Mouse (Mus musculus) ES-Bruce4 (cell line): ENCODE measurements around the gene Kif26a. TPM values are rescaled to one million over a fixed set of nuclear protein-coding genes. Genes with fewer than 3 reads are reported as not detected.
A peak's percentile ranks its signal among the peaks of the same experiment; 100 is the strongest.

Experiments
- H3K27ac ChIP-seq: 2 replicates; pipeline ENCODE4 v1.5.1; 2012; ENCODE audit warnings: low read length, inconsistent platforms; ENCODE audit not compliant: insufficient read depth
- H3K27me3 ChIP-seq: 2 replicates; pipeline ENCODE4 v1.6.1; 2012; ENCODE audit warnings: mild to moderate bottlenecking, low read length, inconsistent platforms; ENCODE audit not compliant: control insufficient read depth, poor library complexity, insufficient read depth, severe bottlenecking
- H3K36me3 ChIP-seq: 2 replicates; pipeline ENCODE4 v1.6.1; 2012; ENCODE audit warnings: inconsistent platforms, mild to moderate bottlenecking, low read length, moderate library complexity; ENCODE audit not compliant: control insufficient read depth, poor library complexity, insufficient read depth, severe bottlenecking
- H3K4me1 ChIP-seq: one replicate; pipeline ENCODE4 v1.8.1; 2011; ENCODE audit warnings: low read length; ENCODE audit not compliant: control insufficient read depth, insufficient read depth
- H3K4me3 ChIP-seq: 2 replicates; pipeline ENCODE4 v1.5.1; 2011; ENCODE audit warnings: low read depth, mild to moderate bottlenecking, low read length
- H3K9ac ChIP-seq: 2 replicates; pipeline ENCODE4 v1.6.1; 2012; ENCODE audit warnings: low read depth, mild to moderate bottlenecking, inconsistent platforms; ENCODE audit not compliant: poor library complexity, severe bottlenecking
- H3K9me3 ChIP-seq: replicated peaks from 2 replicates; pipeline ENCODE4 v1.6.1; 2012; ENCODE audit warnings: mild to moderate bottlenecking, low read length, inconsistent platforms; ENCODE audit not compliant: control insufficient read depth, poor library complexity, insufficient read depth, severe bottlenecking
- CTCF ChIP-seq: IDR thresholded peaks from one replicate; pipeline ENCODE4 v1.8.1; 2011; ENCODE audit warnings: low read depth, low read length
- EP300 ChIP-seq: IDR thresholded peaks from 2 replicates; pipeline ENCODE4 v1.6.1; 2011; ENCODE audit warnings: low read depth, low read length; ENCODE audit not compliant: insufficient read depth
- POLR2A ChIP-seq: IDR thresholded peaks from one replicate; pipeline ENCODE4 v1.8.1; 2011; ENCODE audit warnings: low read length; ENCODE audit not compliant: insufficient read depth
- polyA plus RNA-seq: library from polyadenylated mRNA; stranded (reverse); fragments of >200 nt; gene quantifications from 2 replicates; pipeline ENCODE4 v1.2.4, GENCODE M21; 2011; ENCODE audit warnings: low read depth; ENCODE audit not compliant: missing spikeins, insufficient read depth, insufficient read length

Gene Kif26a
- polyA plus RNA-seq, 1 experiment = 3.6 TPM

DNA sequence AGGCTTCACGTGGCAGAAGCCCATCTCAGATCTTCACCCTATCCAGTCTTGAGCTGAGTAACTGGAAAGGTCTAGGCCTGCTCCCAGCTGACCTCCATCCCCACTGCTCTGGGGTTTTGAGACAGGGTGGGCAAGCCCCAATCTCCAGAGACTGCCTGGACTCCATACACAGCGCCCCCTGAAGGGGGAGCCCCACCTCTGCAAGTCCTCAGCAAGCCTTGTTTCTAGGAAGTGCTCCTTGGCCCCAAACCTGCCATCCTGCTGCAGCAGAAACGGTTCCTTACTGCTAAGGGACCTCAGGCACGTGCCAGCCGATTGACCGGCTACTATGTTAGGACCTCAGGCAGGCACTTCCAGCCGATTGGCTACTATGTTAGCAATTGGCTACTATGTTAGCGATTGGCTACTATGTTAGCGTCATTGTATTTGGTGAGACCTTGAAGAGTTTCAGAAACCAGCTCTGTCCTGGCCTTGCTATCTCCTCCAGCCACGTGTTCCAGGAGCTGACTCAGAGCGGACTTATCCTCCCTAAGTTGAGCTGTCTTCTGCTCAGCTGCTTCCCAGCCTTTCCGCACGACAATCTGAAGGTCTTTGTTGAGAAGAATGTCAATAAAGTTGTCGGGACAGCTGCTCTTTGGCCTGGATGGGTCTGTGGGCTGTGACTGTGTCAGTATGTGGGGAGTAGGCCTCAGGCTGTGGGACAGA, 18.9 kb upstream of the Kif26a start:
- Histone ChIP-seq H3K9ac (no peak overlapping the region), H3K36me3 (no peaks in the 10 kb centered on the region), H3K4me1 (peaks cover 6% of the 10 kb centered on the region), H3K27me3 (0 out of 2 replicates have a peak, but pooled peaks cover 3% of the 10 kb centered on the region), H3K9me3 (no peaks in the 10 kb centered on the region), H3K4me3 (no peak overlapping the region), H3K27ac (no peak overlapping the region)
- TF ChIP-seq CTCF (peak; percentile 51), POLR2A (no peak)

DNA sequence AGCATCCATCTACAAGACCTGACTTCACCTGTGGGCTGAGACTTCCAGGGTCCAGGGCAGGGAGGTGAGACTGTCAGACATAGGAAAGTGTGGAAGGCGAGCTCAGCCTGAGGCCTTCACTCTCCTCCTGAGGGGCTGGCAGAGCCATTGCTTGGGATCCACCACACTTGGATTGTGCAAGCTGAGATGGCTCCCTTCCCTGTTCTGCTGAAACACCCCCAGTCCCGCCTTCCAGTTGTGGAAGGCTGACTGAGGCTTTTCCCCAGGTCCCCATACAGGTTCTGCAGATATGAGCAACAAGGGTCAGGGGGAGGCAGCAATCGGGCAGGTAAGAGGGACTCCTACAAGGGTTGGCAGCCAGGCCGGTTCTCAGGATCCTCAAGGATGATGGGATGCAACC, 17.5 kb upstream of the Kif26a start:
- Histone ChIP-seq H3K27ac (no peak overlapping the region), H3K4me1 (peaks cover 6% of the 10 kb centered on the region), H3K9ac (no peak overlapping the region), H3K9me3 (no peaks in the 10 kb centered on the region), H3K36me3 (no peaks in the 10 kb centered on the region), H3K27me3 (0 out of 2 replicates have a peak, but pooled peaks cover 3% of the 10 kb centered on the region), H3K4me3 (no peak overlapping the region)
- TF ChIP-seq POLR2A (no peak), CTCF (no peak), EP300 (no peak)

- H3K4me1 ChIP-seq = peaks cover 6% of the 10 kb centered on the region
- 0 out of 2 replicates have a peak, but pooled peaks cover 3% of the 10 kb centered on the region for H3K27me3 ChIP-seq
- no peaks in the 10 kb centered on the region for H3K9me3 ChIP-seq
- no peak overlapping the region for H3K27ac ChIP-seq
- H3K9ac ChIP-seq = no peak overlapping the region
- H3K4me3 ChIP-seq = no peak overlapping the region
- no peak for TF ChIP-seq EP300
- TF ChIP-seq CTCF = no peak
- TF ChIP-seq POLR2A = no peak
- H3K36me3 ChIP-seq = no peaks in the 10 kb centered on the region
These were observed 16.6 kb upstream of the Kif26a start for GRCm38 (mm10) chr12:112129300-112129856.

- Histone ChIP-seq H3K9ac (peak overlapping the region; percentile 73), H3K4me1 (peaks cover 6% of the 10 kb centered on the region), H3K27me3 (0 out of 2 replicates have a peak, but pooled peaks cover 3% of the 10 kb centered on the region), H3K4me3 (peak overlapping the region; percentile 59), H3K9me3 (no peaks in the 10 kb centered on the region), H3K36me3 (no peaks in the 10 kb centered on the region), H3K27ac (no peak overlapping the region)
- TF ChIP-seq EP300 (no peak), POLR2A (no peak), CTCF (no peak)
These were observed 15.7 kb upstream of the Kif26a start for GRCm38 (mm10) chr12:112130161-112130860.

GRCm38 (mm10) chr12:112130957-112131356, 15.1 kb upstream of the Kif26a start:
- Histone ChIP-seq H3K27me3 (0 out of 2 replicates have a peak, but pooled peaks cover 3% of the 10 kb centered on the region), H3K9ac (peak overlapping the region; percentile 73), H3K4me3 (peak overlapping the region; percentile 59), H3K36me3 (no peaks in the 10 kb centered on the region), H3K27ac (no peak overlapping the region), H3K4me1 (peaks cover 6% of the 10 kb centered on the region), H3K9me3 (no peaks in the 10 kb centered on the region)
- TF ChIP-seq POLR2A = no peak
- TF ChIP-seq CTCF = no peak
- TF ChIP-seq EP300 = no peak

DNA sequence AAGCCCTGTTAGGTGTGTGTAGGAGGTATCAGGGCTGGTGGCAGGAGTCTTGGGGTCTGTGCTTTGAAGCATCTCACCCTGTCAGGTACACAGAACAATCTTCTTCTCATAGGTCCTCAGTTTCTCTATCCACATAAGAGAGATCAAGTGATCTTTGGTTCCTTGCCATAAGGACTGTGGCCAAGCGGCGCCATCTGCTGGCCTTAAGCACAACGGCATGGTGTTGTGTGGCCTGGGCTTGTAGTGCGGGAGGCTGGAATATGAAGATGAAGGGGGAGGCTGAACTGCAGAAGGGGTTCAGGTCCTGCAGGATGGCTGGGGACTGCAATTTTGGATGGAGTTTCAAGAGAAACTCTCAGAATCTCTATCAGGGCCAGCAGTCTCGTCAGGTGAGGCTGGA, 5.8 kb upstream of the Kif26a start:
- H3K9me3 ChIP-seq = no peaks in the 10 kb centered on the region
- peak; percentile 91 for TF ChIP-seq CTCF
- TF ChIP-seq EP300 = no peak
- H3K36me3 ChIP-seq = no peaks in the 10 kb centered on the region
- no peak overlapping the region for H3K9ac ChIP-seq
- H3K4me3 ChIP-seq = no peak overlapping the region
- peaks cover 15% of the 10 kb centered on the region for H3K27me3 ChIP-seq
- H3K4me1 ChIP-seq = no peaks in the 10 kb centered on the region
- no peak overlapping the region for H3K27ac ChIP-seq
